Mouse (Mus musculus): ENCODE data around the gene Dyrk3. TPM values are rescaled to one million over a fixed set of nuclear protein-coding genes. Genes with fewer than 3 reads are reported as not detected.
A peak's percentile ranks its signal among the peaks of the same experiment; 100 is the strongest.
"Not testable (repeated sequence)": the region's sequence is repeated elsewhere in the genome, so short reads cannot be mapped to it uniquely, and the experiment has no call there.

The Dyrk3 gene
- polyA plus RNA-seq, 1 experiment from 2014 or later: 5.6 TPM

GRCm38 (mm10) chr1:131173001-131173400 is 34.9 kb upstream of the Dyrk3 start:
- H3K36me3 ChIP-seq (ENCODE audit: control insufficient read depth, insufficient read depth, low read length): peaks cover 94% of the 10 kb centered on the region
- H3K27ac ChIP-seq (ENCODE audit: low read depth): no peak overlapping the region
- no peak for DNase-seq (ENCODE audit: low spot score)
- H3K4me3 ChIP-seq (ENCODE audit: low read depth, low read length): no peak overlapping the region
- no peaks in the 10 kb centered on the region for H3K9me3 ChIP-seq (ENCODE audit: control insufficient read depth, low read length)
- ATAC-seq (replicated peaks; ENCODE audit: low FRiP score, low TSS enrichment, low read depth): no peak
- WGBS: 88% methylated on average over 7 of the region's 7 CpGs
- H3K4me1 ChIP-seq (replicated peaks; ENCODE audit: control insufficient read depth, insufficient read depth, low read length): no peaks in the 10 kb centered on the region
- no peak overlapping the region for H3K9ac ChIP-seq (ENCODE audit: low read length)
- no peaks in the 10 kb centered on the region for H3K27me3 ChIP-seq (replicated peaks; ENCODE audit: control insufficient read depth, insufficient read depth, low read length)
- H3K4me2 ChIP-seq (ENCODE audit: low read length): no peak overlapping the region

- Histone ChIP-seq H3K4me2 (ENCODE audit: low read length) (no peak overlapping the region), H3K4me1 (replicated peaks; ENCODE audit: control insufficient read depth, insufficient read depth, low read length) (no peaks in the 10 kb centered on the region), H3K36me3 (ENCODE audit: control insufficient read depth, insufficient read depth, low read length) (peaks cover 98% of the 10 kb centered on the region), H3K4me3 (ENCODE audit: low read depth, low read length) (no peak overlapping the region), H3K27ac (ENCODE audit: low read depth) (no peak overlapping the region), H3K9ac (ENCODE audit: low read length) (no peak overlapping the region), H3K9me3 (ENCODE audit: control insufficient read depth, low read length) (no peaks in the 10 kb centered on the region), H3K27me3 (replicated peaks; ENCODE audit: control insufficient read depth, insufficient read depth, low read length) (no peaks in the 10 kb centered on the region)
- no peak for DNase-seq (ENCODE audit: low spot score)
- WGBS: 94% methylated on average over 10 of the region's 10 CpGs
- no peak for ATAC-seq (replicated peaks; ENCODE audit: low FRiP score, low TSS enrichment, low read depth)
Measured at GRCm38 (mm10) chr1:131167612-131168011, 29.5 kb upstream of the Dyrk3 start.

GRCm38 (mm10) chr1:131164427-131164826 is 26.3 kb upstream of the Dyrk3 start:
- Histone ChIP-seq H3K27me3 (replicated peaks; ENCODE audit: control insufficient read depth, insufficient read depth, low read length) (no peaks in the 10 kb centered on the region), H3K36me3 (ENCODE audit: control insufficient read depth, insufficient read depth, low read length) (peaks cover 87% of the 10 kb centered on the region)
- 79% methylated on average over 6 of the region's 6 CpGs for WGBS

GRCm38 (mm10) chr1:131161091-131161490 is 23.0 kb upstream of the Dyrk3 start:
- WGBS: 82% methylated on average over 11 of the region's 11 CpGs
- ATAC-seq (replicated peaks; ENCODE audit: low FRiP score, low TSS enrichment, low read depth) (no peak), DNase-seq (ENCODE audit: low spot score) (no peak)
- peaks cover 70% of the 10 kb centered on the region for H3K36me3 ChIP-seq (ENCODE audit: control insufficient read depth, insufficient read depth, low read length)
- no peak overlapping the region for H3K4me2 ChIP-seq (ENCODE audit: low read length)
- H3K4me1 ChIP-seq (replicated peaks; ENCODE audit: control insufficient read depth, insufficient read depth, low read length): no peaks in the 10 kb centered on the region
- no peak overlapping the region for H3K27ac ChIP-seq (ENCODE audit: low read depth)
- H3K9ac ChIP-seq (ENCODE audit: low read length): no peak overlapping the region
- H3K4me3 ChIP-seq (ENCODE audit: low read depth, low read length): no peak overlapping the region
- H3K9me3 ChIP-seq (ENCODE audit: control insufficient read depth, low read length): no peaks in the 10 kb centered on the region
- no peaks in the 10 kb centered on the region for H3K27me3 ChIP-seq (replicated peaks; ENCODE audit: control insufficient read depth, insufficient read depth, low read length)

More at GRCm38 (mm10) chr1:131164427-131164826, 26.3 kb upstream of the Dyrk3 start:
- ATAC-seq (replicated peaks; ENCODE audit: low FRiP score, low TSS enrichment, low read depth) (no peak), DNase-seq (ENCODE audit: low spot score) (no peak)
- Histone ChIP-seq H3K4me1 (replicated peaks; ENCODE audit: control insufficient read depth, insufficient read depth, low read length) (no peaks in the 10 kb centered on the region), H3K9ac (ENCODE audit: low read length) (no peak overlapping the region), H3K9me3 (ENCODE audit: control insufficient read depth, low read length) (no peaks in the 10 kb centered on the region), H3K4me2 (ENCODE audit: low read length) (no peak overlapping the region), H3K27ac (ENCODE audit: low read depth) (no peak overlapping the region), H3K4me3 (ENCODE audit: low read depth, low read length) (no peak overlapping the region)

GRCm38 (mm10) chr1:131159573-131160327 is 21.6 kb upstream of the Dyrk3 start:
- 0 out of 2 replicates have a peak, but pooled peaks have one; percentile 50 for ATAC-seq (replicated peaks; ENCODE audit: low FRiP score, low TSS enrichment, low read depth)
- H3K4me3 ChIP-seq (ENCODE audit: low read depth, low read length); H3K4me2 ChIP-seq (ENCODE audit: low read length); H3K9me3 ChIP-seq (ENCODE audit: control insufficient read depth, low read length); H3K9ac ChIP-seq (ENCODE audit: low read length); H3K27ac ChIP-seq (ENCODE audit: low read depth); H3K27me3 ChIP-seq (replicated peaks; ENCODE audit: control insufficient read depth, insufficient read depth, low read length); DNase-seq (ENCODE audit: low spot score); H3K4me1 ChIP-seq (replicated peaks; ENCODE audit: control insufficient read depth, insufficient read depth, low read length): not testable (repeated sequence)
- WGBS: 90% methylated on average over 3 of the region's 3 CpGs
- H3K36me3 ChIP-seq (ENCODE audit: control insufficient read depth, insufficient read depth, low read length): peaks cover 62% of the 10 kb centered on the region

- WGBS: 61% methylated on average over 2 of the region's 2 CpGs
- Histone ChIP-seq H3K4me1 (replicated peaks; ENCODE audit: control insufficient read depth, insufficient read depth, low read length) (peaks cover 8% of the 10 kb centered on the region), H3K27me3 (replicated peaks; ENCODE audit: control insufficient read depth, insufficient read depth, low read length) (no peaks in the 10 kb centered on the region), H3K4me3 (ENCODE audit: low read depth, low read length) (no peak overlapping the region), H3K9me3 (ENCODE audit: control insufficient read depth, low read length) (no peaks in the 10 kb centered on the region), H3K9ac (ENCODE audit: low read length) (no peak overlapping the region), H3K36me3 (ENCODE audit: control insufficient read depth, insufficient read depth, low read length) (peaks cover 24% of the 10 kb centered on the region), H3K27ac (ENCODE audit: low read depth) (no peak overlapping the region), H3K4me2 (ENCODE audit: low read length) (no peak overlapping the region)
- DNase-seq (ENCODE audit: low spot score) (no peak), ATAC-seq (replicated peaks; ENCODE audit: low FRiP score, low TSS enrichment, low read depth) (no peak)
Measured at GRCm38 (mm10) chr1:131155456-131155855, 17.3 kb upstream of the Dyrk3 start.

- WGBS: under 1% methylated on average over 27 of the region's 27 CpGs
- H3K36me3 ChIP-seq (ENCODE audit: control insufficient read depth, insufficient read depth, low read length): peaks cover 8% of the 10 kb centered on the region
- H3K4me2 ChIP-seq (ENCODE audit: low read length): peak within 1 kb of the TSS; percentile 94
- no peak within 1 kb of the TSS for H3K27ac ChIP-seq (ENCODE audit: low read depth)
- H3K9ac ChIP-seq (ENCODE audit: low read length): peak within 1 kb of the TSS; percentile 78
- ATAC-seq (replicated peaks; ENCODE audit: low FRiP score, low TSS enrichment, low read depth) (peak; percentile 97), DNase-seq (ENCODE audit: low spot score) (peak; percentile 90)
- peaks cover 8% of the 10 kb centered on the region for H3K4me1 ChIP-seq (replicated peaks; ENCODE audit: control insufficient read depth, insufficient read depth, low read length)
- H3K27me3 ChIP-seq (replicated peaks; ENCODE audit: control insufficient read depth, insufficient read depth, low read length): no peaks in the 10 kb centered on the region
- H3K9me3 ChIP-seq (ENCODE audit: control insufficient read depth, low read length): no peaks in the 10 kb centered on the region
- H3K4me3 ChIP-seq (ENCODE audit: low read depth, low read length): peak within 1 kb of the TSS; percentile 98
Measured at GRCm38 (mm10) chr1:131153018-131153629, 15.0 kb upstream of the Dyrk3 start, which contains the start of gene Eif2d. Gene Eif2d, plus strand, starts transcription at chr1:131153181.

GRCm38 (mm10) chr1:131149496-131149895 is 11.4 kb upstream of the Dyrk3 start:
- Histone ChIP-seq H3K4me2 (ENCODE audit: low read length) (no peak overlapping the region), H3K4me3 (ENCODE audit: low read depth, low read length) (no peak overlapping the region), H3K9ac (ENCODE audit: low read length) (no peak overlapping the region), H3K36me3 (ENCODE audit: control insufficient read depth, insufficient read depth, low read length) (no peaks in the 10 kb centered on the region), H3K9me3 (ENCODE audit: control insufficient read depth, low read length) (no peaks in the 10 kb centered on the region), H3K27ac (ENCODE audit: low read depth) (no peak overlapping the region), H3K4me1 (replicated peaks; ENCODE audit: control insufficient read depth, insufficient read depth, low read length) (peaks cover 8% of the 10 kb centered on the region), H3K27me3 (replicated peaks; ENCODE audit: control insufficient read depth, insufficient read depth, low read length) (no peaks in the 10 kb centered on the region)
- ATAC-seq (replicated peaks; ENCODE audit: low FRiP score, low TSS enrichment, low read depth): no peak
- 61% methylated on average over 1 of the region's 1 CpGs for WGBS
- no peak for DNase-seq (ENCODE audit: low spot score)
